Mouse (Mus musculus): ENCODE measurements around the gene Efcc1.

DNA sequence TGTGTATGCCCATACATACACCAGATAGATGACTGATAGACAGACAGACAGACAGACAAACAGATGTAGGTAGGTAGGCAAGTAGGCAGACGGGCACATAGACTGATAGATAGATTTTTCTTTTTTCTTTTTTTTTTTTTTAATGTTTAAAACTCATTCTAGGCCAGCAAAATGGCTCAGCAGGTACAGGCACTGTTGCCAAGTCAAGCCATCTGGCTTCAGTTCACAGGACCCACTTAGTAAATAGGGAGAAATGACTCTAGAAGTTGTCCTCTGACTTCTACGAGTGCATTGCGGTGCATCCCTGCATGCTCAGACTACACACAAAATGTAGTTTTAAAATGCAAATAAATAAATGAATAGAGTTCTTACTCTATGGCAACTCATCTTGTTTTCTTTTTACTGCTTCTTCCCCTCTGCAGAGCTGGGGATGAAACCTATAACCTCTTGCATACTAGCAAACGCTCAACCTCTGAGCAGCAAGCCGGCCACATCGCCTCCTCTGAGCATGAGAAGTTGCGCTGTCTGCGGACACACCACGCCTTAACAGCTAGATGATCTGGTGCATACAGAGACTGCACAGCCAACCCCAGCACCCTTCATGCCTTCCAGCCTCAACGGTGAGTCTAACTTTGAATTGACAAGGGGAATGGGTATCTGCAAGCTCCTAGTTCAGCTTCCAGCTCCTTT is 63.3 kb downstream of the Efcc1 start:
- no peak for TF ChIP-seq EP300 (IDR thresholded peaks at IDR 0.05; ENCODE audit: low read depth)
- no peak for TF ChIP-seq CTCF (IDR thresholded peaks at IDR 0.05; ENCODE audit: low read depth)
